Mouse (Mus musculus) retina, embryonic 14.5 days (tissue): ENCODE results near the gene Tspan8.

Experiments
- DNase-seq: peaks from one replicate; pipeline ENCODE4 v3.0.0-alpha.2; 2015; ENCODE audit warnings: low spot score

Gene Tspan8

DNA sequence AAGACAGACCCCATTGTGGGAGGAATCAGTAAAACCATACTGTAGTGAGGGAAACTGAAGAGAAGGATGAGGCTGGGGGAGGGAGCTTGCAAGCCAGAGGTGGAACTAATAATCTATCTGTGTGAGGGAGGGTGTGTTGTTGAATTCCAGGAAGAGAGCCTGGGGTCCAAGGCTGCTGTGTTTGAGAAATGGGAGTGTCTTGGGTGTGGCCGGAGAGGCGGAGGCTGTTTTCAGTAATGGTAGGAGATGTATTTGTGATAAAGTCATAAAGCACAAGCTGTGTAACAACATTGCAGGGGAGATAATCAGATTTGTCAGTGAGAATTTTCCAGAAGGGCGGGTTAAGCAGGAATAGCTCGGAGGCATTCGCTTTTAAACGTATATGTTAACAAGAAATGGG, 17.4 kb downstream of the Tspan8 start:
- DNase-seq = no peak

GRCm38 (mm10) chr10:115846930-115847329, 30.3 kb downstream of the Tspan8 start:
- DNase-seq = peak; percentile 17

DNA sequence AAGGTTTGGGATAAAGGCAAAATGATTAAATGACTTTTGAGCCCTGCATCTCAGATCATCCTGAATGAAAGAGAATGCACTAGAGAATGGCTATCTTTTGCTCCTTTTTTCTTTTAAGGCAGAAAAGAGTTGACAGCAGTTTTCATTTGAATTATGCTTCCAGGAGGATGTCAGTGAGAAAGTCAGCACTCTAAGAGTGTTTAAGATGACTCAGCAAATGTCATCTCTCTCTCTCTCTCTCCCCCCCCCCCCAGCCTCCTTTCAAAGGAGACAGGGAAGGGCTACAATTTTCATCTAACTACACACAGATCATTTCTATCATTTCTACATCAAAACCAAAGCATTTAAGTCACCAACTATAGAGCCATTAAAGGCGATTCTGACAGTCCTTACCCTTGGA, 31.9 kb downstream of the Tspan8 start:
- DNase-seq = no peak

- no peak for DNase-seq
Measured at GRCm38 (mm10) chr10:115860210-115860880, 43.7 kb downstream of the Tspan8 start.

DNA sequence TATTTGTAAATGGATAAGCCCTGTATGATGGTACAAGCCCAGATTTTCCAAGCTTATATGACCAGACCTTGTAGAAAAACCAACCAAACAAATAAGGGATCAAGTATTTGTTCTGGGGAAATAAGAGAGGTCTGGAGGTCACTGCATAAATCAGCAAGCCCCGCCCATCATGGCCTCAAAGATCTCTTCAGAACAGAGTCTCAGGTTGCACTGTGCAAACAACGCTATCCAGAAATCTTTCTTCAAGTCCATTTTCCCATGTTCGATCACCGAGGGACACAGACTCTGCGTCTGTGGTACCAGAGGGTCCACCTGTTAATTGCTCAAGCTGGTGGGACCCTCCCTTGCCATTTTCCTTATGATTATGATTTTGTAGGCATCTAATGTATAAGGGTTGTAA, 45.3 kb downstream of the Tspan8 start:
- DNase-seq = no peak

DNA sequence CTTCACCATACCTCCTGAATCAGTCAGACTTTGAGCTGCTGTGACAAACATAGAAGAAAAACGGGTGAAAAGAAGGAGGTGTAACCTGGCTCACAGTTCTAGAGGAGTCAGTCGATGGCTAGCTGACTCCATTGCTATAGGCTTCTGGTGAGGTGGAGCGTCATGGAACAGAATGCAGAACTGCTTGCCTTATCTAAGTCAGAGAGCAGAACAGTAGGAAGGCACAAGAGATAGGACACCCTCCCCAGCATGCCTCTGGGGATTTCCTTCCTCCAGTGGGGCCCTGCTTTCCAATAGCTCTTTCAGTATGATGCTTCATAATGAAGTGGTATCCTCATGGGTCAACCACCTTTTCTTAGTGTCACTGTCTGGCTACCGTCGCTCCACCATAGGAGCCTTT, 66.1 kb downstream of the Tspan8 start:
- DNase-seq = no peak

- no peak for DNase-seq
Measured at GRCm38 (mm10) chr10:115891924-115892323, 75.3 kb downstream of the Tspan8 start.

- no peak for DNase-seq
Measured at GRCm38 (mm10) chr10:115892973-115893372, 76.3 kb downstream of the Tspan8 start.

GRCm38 (mm10) chr10:115894045-115894444, 77.4 kb downstream of the Tspan8 start:
- DNase-seq = no peak

DNA sequence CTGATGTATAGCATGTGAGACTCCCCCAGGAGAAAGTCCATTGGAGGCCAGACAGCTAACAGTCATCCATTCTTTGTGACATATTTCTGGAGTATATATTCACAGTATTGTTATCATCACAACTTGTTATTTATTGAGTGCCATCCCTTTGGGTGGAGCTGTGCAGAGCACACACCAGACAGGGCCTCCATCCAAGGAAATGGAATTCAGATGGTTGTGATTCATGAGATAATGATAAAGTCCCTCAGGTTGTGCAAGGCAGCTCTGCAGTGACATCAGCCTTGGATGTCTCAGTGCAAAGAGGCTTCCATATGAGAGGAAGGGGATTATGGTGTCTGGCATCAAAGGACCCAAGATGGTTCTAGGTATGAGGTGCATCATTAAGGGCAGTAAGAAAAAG, 80.1 kb downstream of the Tspan8 start:
- DNase-seq = no peak

- no peak for DNase-seq
Measured at GRCm38 (mm10) chr10:115897235-115897634, 80.6 kb downstream of the Tspan8 start.
